Mouse (Mus musculus): Measurements from ENCODE around the gene Phf19. TPM values are rescaled to one million over a fixed set of nuclear protein-coding genes. Genes with fewer than 3 reads are reported as not detected.

The Phf19 gene
- polyA plus RNA-seq, 1 experiment from 2014 or later = 2.6 TPM

DNA sequence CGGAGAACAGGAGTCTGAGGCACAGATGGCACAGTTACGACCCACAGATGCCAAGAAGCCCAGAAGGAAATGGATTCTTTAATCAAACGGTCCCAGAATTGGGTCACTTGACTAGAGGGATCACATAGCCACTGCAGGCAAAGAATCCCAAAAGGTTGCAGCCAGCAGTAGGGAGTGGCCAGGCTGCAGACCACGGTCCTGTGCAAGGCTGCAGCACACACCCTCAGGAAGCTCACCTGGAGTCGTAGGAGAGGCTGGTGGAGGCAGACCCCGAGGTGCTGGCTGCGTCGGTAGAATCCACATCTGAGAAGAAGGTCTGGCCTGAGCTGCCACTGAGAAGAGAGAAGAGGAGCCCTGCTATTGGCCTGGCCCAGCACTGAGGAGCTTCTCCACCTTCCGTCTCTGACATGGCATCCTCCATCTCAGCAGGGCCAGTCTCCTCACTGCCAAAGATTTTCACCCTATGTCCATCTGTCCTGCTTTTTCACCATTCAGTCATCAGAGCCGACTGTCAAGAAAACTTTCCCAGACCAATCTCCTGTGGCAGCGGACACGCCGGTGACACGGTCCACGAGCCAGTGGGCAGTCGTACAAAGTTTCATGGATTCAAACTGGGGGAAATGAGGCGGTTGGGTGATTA lies 16.9 kb downstream of the Phf19 start:
- 81% methylated on average over 17 of the region's 17 CpGs for WGBS
- Histone ChIP-seq H3K27ac (ENCODE audit: poor library complexity, severe bottlenecking) (no peak overlapping the region), H3K36me3 (no peaks in the 10 kb centered on the region; the same call in 1 of the 2 replicates), H3K9me3 (replicated peaks) (no peaks in the 10 kb centered on the region), H3K4me1 (replicated peaks) (no peaks in the 10 kb centered on the region), H3K4me2 (no peak overlapping the region), H3K27me3 (replicated peaks) (peaks cover 11% of the 10 kb centered on the region; the same call in 1 of the 2 replicates), H3K4me3 (no peak overlapping the region), H3K9ac (no peak overlapping the region)
- ATAC-seq (ENCODE audit: insufficient number of reproducible peaks, low FRiP score) = no peak

DNA sequence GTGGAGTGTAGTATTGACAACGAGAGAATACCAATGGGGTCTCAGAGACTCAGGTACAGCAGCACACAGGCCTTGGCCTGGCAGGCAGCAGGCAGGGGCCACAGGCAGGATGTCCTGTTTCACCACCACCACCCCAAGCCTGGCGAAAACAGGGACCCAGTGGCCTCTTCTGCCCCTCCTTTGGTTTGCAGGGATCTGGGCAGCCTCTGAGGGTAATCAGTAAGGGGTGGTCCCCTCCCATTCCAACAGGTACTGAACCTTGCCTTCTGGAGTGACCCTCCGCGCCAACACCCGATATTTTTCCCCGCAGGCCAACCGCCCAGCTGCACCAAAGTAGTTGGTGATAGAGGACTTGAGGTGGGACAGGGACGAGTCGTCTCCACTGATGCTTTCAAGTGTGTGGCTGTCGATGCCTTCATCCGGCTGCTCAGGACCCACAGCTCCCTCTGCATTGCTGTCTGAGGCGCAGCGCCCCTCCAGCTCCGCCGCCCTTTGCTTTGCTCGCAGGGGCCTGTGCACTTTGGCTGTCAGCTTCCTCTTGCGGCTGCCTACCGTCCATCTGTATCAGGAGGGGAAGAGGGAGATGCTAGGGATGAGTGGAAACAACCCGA lies 18.2 kb downstream of the Phf19 start:
- H3K9me3 ChIP-seq (replicated peaks) = no peaks in the 10 kb centered on the region
- peaks cover 11% of the 10 kb centered on the region; the same call in 1 of the 2 replicates for H3K27me3 ChIP-seq (replicated peaks)
- H3K27ac ChIP-seq (ENCODE audit: poor library complexity, severe bottlenecking) = no peak overlapping the region
- no peak overlapping the region for H3K9ac ChIP-seq
- WGBS = 67% methylated on average over 19 of the region's 19 CpGs
- no peak overlapping the region for H3K4me2 ChIP-seq
- no peaks in the 10 kb centered on the region for H3K4me1 ChIP-seq (replicated peaks)
- no peak for ATAC-seq (ENCODE audit: insufficient number of reproducible peaks, low FRiP score)
- no peak overlapping the region for H3K4me3 ChIP-seq
- no peaks in the 10 kb centered on the region; the same call in 1 of the 2 replicates for H3K36me3 ChIP-seq

DNA sequence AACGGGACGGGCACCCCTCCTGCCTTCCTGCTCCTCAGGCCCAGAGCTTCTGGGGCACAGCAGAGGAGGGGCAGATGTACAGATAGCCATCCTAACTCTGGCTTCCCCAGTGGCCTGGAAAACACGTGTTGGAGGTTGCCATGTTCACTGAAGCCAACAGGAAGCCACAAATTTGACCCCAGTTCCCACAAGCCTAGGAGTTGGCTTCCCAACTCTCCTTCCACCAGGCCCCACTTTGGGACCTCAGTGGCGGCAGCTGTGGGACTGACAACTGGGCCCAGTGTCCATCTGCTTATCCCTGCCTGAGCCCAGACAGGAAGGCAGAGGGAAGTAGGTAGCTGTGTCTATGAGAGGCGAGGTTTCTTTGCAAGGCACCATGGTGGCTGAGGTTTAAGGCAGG lies 19.9 kb downstream of the Phf19 start:
- H3K27ac ChIP-seq (ENCODE audit: poor library complexity, severe bottlenecking) = no peak overlapping the region
- no peak for ATAC-seq (ENCODE audit: insufficient number of reproducible peaks, low FRiP score)
- peaks cover 9% of the 10 kb centered on the region; the same call in 1 of the 2 replicates for H3K27me3 ChIP-seq (replicated peaks)
- WGBS = 71% methylated on average over 5 of the region's 5 CpGs
- no peak overlapping the region for H3K4me3 ChIP-seq
- H3K9me3 ChIP-seq (replicated peaks) = no peaks in the 10 kb centered on the region
- H3K9ac ChIP-seq = no peak overlapping the region
- H3K4me1 ChIP-seq (replicated peaks) = no peaks in the 10 kb centered on the region
- H3K36me3 ChIP-seq = no peaks in the 10 kb centered on the region; the same call in 1 of the 2 replicates
- no peak overlapping the region for H3K4me2 ChIP-seq

DNA sequence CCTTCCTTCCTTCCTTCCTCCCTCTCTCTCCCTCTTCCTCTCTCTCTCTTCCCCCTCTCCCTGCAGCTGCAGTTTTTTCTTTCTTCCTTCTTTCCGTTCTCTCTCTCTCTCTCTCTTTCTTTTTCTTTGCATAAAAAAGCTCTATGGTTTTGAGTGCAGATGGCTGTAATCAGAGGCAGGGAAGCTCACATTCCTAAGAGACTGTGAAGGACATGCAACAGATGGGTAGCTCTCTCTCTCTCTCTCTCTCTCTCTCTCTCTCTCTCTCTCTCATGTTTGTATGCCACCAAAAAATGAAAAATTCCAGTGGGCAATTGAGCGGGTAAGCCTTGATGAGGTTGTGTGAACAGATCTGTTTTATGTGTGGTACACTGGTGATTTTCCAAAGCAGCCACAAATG lies 29.6 kb downstream of the Phf19 start:
- ATAC-seq (ENCODE audit: insufficient number of reproducible peaks, low FRiP score) = no peak
- 66% methylated on average over 2 of the region's 2 CpGs for WGBS
- no peak overlapping the region for H3K27ac ChIP-seq (ENCODE audit: poor library complexity, severe bottlenecking)

DNA sequence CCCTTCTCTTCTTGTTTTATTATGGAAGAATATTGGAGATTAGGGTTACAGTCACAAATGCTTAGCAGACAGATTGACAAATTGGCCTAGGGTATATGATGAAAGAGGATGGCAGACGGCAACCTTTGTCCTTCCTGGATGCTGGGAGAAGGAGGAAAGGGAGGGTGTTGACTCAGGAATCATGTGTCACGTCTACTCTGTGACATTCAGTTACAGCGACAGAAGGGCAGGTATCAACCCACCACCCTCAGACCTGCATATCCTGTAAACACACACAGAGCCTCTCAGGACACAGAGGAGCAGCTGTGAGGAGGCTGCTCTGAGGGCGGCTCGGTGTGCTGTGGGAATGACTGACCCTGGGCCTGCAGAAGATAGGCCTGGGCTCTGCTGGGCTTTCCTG lies 30.6 kb downstream of the Phf19 start:
- WGBS = 46% methylated on average over 5 of the region's 5 CpGs
- Histone ChIP-seq H3K36me3 (no peaks in the 10 kb centered on the region), H3K9ac (no peak overlapping the region)

More for the DNA sequence above, 29.6 kb downstream of the Phf19 start:
- no peaks in the 10 kb centered on the region for H3K36me3 ChIP-seq
- H3K4me3 ChIP-seq = no peak overlapping the region
- H3K4me2 ChIP-seq = no peak overlapping the region
- no peak overlapping the region for H3K9ac ChIP-seq
- 0 out of 2 replicates have a peak, but pooled peaks cover 4% of the 10 kb centered on the region for H3K9me3 ChIP-seq (replicated peaks)
- H3K4me1 ChIP-seq (replicated peaks) = no peaks in the 10 kb centered on the region
- 0 out of 2 replicates have a peak, but pooled peaks cover 5% of the 10 kb centered on the region for H3K27me3 ChIP-seq (replicated peaks)

DNA sequence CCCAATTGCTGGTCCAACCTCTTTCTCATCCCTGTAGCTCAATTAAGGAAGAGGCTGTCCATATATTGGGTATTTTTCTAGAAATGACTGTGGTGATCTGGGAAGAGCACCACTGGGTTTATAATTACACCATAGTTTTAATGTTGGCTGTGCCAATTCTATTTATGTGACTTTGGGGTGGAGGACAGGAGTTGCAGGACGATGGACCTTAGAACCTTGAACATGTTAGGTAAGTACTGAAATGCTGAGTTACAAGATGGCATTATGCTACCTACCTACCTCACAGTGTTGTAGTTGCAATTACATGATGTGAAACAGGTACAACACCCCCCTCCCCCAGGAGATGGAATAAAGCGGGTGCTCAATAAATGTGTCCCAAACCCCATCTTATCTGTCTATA lies 31.1 kb downstream of the Phf19 start:
- Histone ChIP-seq H3K36me3 (no peaks in the 10 kb centered on the region), H3K27ac (ENCODE audit: poor library complexity, severe bottlenecking) (no peak overlapping the region), H3K4me1 (replicated peaks) (no peaks in the 10 kb centered on the region), H3K9ac (no peak overlapping the region), H3K27me3 (replicated peaks) (0 out of 2 replicates have a peak, but pooled peaks cover 5% of the 10 kb centered on the region), H3K4me3 (no peak overlapping the region), H3K9me3 (replicated peaks) (0 out of 2 replicates have a peak, but pooled peaks cover 4% of the 10 kb centered on the region), H3K4me2 (no peak overlapping the region)
- WGBS = 84% methylated on average over 2 of the region's 2 CpGs
- no peak for ATAC-seq (ENCODE audit: insufficient number of reproducible peaks, low FRiP score)

More for the DNA sequence above, 30.6 kb downstream of the Phf19 start:
- Histone ChIP-seq H3K27ac (ENCODE audit: poor library complexity, severe bottlenecking) (no peak overlapping the region), H3K4me2 (no peak overlapping the region), H3K9me3 (replicated peaks) (0 out of 2 replicates have a peak, but pooled peaks cover 4% of the 10 kb centered on the region), H3K4me1 (replicated peaks) (no peaks in the 10 kb centered on the region), H3K4me3 (no peak overlapping the region), H3K27me3 (replicated peaks) (0 out of 2 replicates have a peak, but pooled peaks cover 5% of the 10 kb centered on the region)
- no peak for ATAC-seq (ENCODE audit: insufficient number of reproducible peaks, low FRiP score)

DNA sequence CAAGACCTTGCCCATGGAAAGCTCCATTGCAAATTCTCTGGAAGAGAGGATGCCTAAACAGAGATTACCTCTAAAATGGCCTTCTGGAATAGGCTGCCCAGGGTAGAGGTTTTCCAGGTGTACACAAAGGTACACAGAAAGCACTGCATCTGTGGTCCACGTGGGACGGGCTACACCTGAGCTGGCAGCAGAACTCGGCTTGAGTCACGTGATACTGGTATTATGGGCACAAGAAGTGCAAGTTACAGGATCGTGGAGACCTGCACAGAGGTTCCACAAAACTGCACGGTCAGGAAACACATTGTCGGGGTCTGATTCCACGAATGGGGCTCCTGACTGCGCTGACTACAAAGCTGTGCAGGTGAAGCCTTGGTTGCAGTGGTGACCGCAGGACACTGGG lies 33.8 kb downstream of the Phf19 start:
- Histone ChIP-seq H3K9ac (no peak overlapping the region), H3K27me3 (replicated peaks) (peaks cover 20% of the 10 kb centered on the region)
- 83% methylated on average over 10 of the region's 10 CpGs for WGBS

DNA sequence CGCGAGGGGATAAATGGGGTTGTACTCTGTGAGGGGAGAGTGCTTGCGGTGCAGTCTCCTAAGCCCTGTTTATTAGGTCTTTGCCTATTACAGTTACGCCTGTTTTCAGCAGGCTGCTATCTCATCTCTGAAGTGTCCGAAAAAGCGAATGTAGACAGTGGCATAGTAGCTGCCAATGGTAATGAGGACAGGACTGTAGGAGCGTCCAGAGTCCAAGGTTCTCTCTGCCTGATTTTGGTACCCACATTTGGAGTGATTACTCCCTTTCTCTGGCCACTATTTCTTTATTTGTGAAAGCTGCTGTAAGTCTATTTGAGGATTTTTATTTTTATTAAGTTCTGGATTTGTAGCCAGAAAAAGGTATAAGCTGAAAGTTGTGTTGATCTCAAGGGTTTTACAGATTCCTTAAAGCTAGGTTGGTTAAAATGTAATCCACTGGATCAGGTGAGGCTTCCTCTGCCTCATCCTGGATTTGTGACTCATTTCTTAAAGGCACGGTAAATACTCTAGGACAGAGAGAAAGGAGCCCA lies 38.9 kb downstream of the Phf19 start, which contains the start of gene Psmd5:
Gene Psmd5 (minus strand): TSS at position 153 of the 530 bp plus-strand sequence.
- WGBS = 11% methylated on average over 8 of the region's 8 CpGs
- peaks cover 12% of the 10 kb centered on the region for H3K4me1 ChIP-seq (replicated peaks)
- ATAC-seq (ENCODE audit: insufficient number of reproducible peaks, low FRiP score) = no peak
- H3K9me3 ChIP-seq (replicated peaks) = no peaks in the 10 kb centered on the region
- H3K27me3 ChIP-seq (replicated peaks) = peaks cover 32% of the 10 kb centered on the region
- H3K36me3 ChIP-seq = no peaks in the 10 kb centered on the region
- peak within 1 kb of the TSS; percentile 41 for H3K4me3 ChIP-seq
- peak within 1 kb of the TSS; percentile 74 for H3K4me2 ChIP-seq
- no peak within 1 kb of the TSS for H3K27ac ChIP-seq (ENCODE audit: poor library complexity, severe bottlenecking)
- peak within 1 kb of the TSS; percentile 67 for H3K9ac ChIP-seq

More for the DNA sequence above, 33.8 kb downstream of the Phf19 start:
- no peak overlapping the region for H3K4me3 ChIP-seq
- H3K9me3 ChIP-seq (replicated peaks) = no peaks in the 10 kb centered on the region
- H3K4me2 ChIP-seq = no peak overlapping the region
- no peak for ATAC-seq (ENCODE audit: insufficient number of reproducible peaks, low FRiP score)
- no peak overlapping the region for H3K27ac ChIP-seq (ENCODE audit: poor library complexity, severe bottlenecking)
- H3K36me3 ChIP-seq = no peaks in the 10 kb centered on the region
- no peaks in the 10 kb centered on the region for H3K4me1 ChIP-seq (replicated peaks)

DNA sequence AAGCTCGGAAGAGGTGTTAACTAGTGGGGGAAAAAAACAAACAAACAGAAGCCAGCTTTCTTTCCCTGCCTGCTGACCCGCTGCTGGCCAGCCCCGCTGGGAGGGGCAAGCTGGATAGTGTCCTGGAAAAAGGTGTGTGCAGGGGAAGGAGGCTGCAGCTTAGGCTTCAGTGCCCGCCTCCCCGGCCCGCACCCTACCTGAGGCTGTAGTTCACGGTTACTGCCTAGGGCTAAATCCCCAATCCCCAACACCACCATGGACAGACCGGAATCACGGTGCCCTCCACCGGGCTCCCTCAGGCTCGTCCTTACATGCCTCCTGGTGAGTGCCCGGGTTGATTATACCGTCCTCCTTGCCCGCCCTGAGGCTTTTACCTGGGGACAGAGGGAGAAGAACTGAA lies 39.6 kb downstream of the Phf19 start, which contains the start of gene Cutal:
Gene Cutal (plus strand): TSS at position 126 of the 400 bp plus-strand sequence.
- Histone ChIP-seq H3K36me3 (no peaks in the 10 kb centered on the region), H3K9me3 (replicated peaks) (no peaks in the 10 kb centered on the region), H3K27me3 (replicated peaks) (peaks cover 32% of the 10 kb centered on the region), H3K4me3 (peak within 1 kb of the TSS; percentile 41), H3K4me1 (replicated peaks) (peaks cover 18% of the 10 kb centered on the region), H3K4me2 (peak within 1 kb of the TSS; percentile 74), H3K9ac (peak within 1 kb of the TSS; percentile 67), H3K27ac (ENCODE audit: poor library complexity, severe bottlenecking) (no peak within 1 kb of the TSS)
- 3% methylated on average over 14 of the region's 14 CpGs for WGBS
- no peak for ATAC-seq (ENCODE audit: insufficient number of reproducible peaks, low FRiP score)

DNA sequence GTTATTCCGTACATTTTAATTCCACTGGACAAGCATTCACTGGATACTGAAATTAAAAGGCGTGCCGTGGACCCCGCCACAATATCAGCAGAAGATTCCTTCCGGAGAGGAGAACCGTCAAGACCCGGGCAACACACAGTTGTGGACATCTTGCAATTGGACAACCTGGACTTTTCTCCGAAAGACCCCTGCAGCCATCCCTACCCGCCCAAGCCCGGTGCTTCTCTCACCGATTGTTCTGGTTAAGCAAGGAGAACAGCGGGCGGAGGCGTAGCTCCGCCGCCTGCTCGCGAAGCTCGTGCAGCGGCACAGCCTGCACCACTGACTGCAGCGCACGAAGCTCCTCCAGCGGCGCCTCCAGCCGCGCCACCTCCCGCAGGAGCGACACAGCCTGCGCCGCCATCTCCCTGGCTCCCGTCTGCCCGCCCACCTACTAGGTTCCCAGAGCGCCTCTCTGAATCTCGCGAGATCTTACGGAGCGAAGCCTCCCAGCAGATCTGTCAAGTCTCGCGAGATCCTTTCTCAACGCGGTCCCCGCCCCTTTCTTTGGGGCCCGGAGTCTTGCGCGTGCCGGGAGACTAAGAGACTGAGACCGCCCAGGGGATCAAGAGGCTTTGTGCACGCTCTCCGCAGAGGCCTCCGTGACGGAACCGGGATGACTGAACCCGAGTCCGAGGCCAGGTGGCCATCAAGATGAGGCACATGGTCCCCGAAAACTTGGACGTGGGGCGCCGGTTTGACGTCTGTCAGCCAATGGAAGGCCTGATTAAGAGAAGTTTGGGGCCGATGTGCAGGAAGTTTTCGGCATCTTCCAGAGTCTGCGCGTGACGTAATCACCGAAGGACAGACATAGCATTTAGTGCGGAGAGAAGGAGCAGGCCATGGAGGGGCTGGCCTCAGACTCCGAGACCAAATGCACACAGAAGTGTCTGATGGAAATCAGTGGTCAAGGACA lies 43.0 kb downstream of the Phf19 start:
- peak overlapping the region; percentile 96 for H3K27ac ChIP-seq (ENCODE audit: poor library complexity, severe bottlenecking)
- H3K4me3 ChIP-seq = peak overlapping the region; percentile 96
- peaks cover 7% of the 10 kb centered on the region; the same call in 1 of the 2 replicates for H3K36me3 ChIP-seq
- peak; percentile 97 for ATAC-seq (ENCODE audit: insufficient number of reproducible peaks, low FRiP score)
- no peaks in the 10 kb centered on the region for H3K9me3 ChIP-seq (replicated peaks)
- H3K27me3 ChIP-seq (replicated peaks) = peaks cover 17% of the 10 kb centered on the region
- WGBS = under 1% methylated on average over 67 of the region's 67 CpGs
- peaks cover 28% of the 10 kb centered on the region for H3K4me1 ChIP-seq (replicated peaks)
- peak overlapping the region; percentile 93 for H3K9ac ChIP-seq
- H3K4me2 ChIP-seq = peak overlapping the region; percentile 75
